Mouse (Mus musculus) lung, embryonic 14.5 days (tissue): ENCODE data around the gene Mrpl38. TPM values are rescaled to one million over a fixed set of nuclear protein-coding genes. Genes with fewer than 3 reads are reported as not detected.

Experiments used
- ATAC-seq: fragments of 200-750 bp; cut with Nextera tagmentation; 2 replicates; pipeline ENCODE4 v1.8.0; 2017; ENCODE audit warnings: mild to moderate bottlenecking, moderate TSS enrichment, moderate library complexity; ENCODE audit not compliant: insufficient read depth
- DNase-seq: peaks from one replicate; pipeline ENCODE4 v3.0.0-alpha.2; 2015
- H3K27ac ChIP-seq: fragments of 300-500 bp; sonication (generic); 2 replicates; pipeline ENCODE4 v1.5.1; 2014; ENCODE audit warnings: low read depth, mild to moderate bottlenecking, moderate library complexity
- H3K27me3 ChIP-seq: fragments of 300-500 bp; sonication (generic); 2 replicates; pipeline ENCODE4 v1.6.1; 2014; ENCODE audit warnings: low read length, control low read depth; ENCODE audit not compliant: insufficient read depth
- H3K36me3 ChIP-seq: fragments of 300-500 bp; sonication (generic); 2 replicates; pipeline ENCODE4 v1.6.1; 2014; ENCODE audit warnings: control low read depth; ENCODE audit not compliant: insufficient read depth
- H3K4me1 ChIP-seq: fragments of 300-500 bp; sonication (generic); 2 replicates; pipeline ENCODE4 v1.6.1; 2014; ENCODE audit warnings: antibody characterized with exemption, control low read depth; ENCODE audit not compliant: insufficient read depth
- H3K4me2 ChIP-seq: fragments of 300-500 bp; sonication (generic); 2 replicates; pipeline ENCODE4 v1.6.1; 2014; ENCODE audit warnings: mild to moderate bottlenecking
- H3K4me3 ChIP-seq: fragments of 300-500 bp; sonication (generic); 2 replicates; pipeline ENCODE4 v1.5.1; 2014; ENCODE audit warnings: low read depth, low read length
- H3K9ac ChIP-seq: fragments of 300-500 bp; sonication (generic); 2 replicates; pipeline ENCODE4 v1.6.1; 2014
- H3K9me3 ChIP-seq: fragments of 300-500 bp; sonication (generic); 2 replicates; pipeline ENCODE4 v1.6.1; 2016; ENCODE audit warnings: low read depth, low read length, control low read depth
- CTCF ChIP-seq: IDR thresholded peaks from 2 replicates; pipeline ENCODE4 v1.5.1; 2016; ENCODE audit warnings: antibody characterized with exemption, low read depth
- WGBS: fragments of 180-500 bp; shearing (Covaris S2); extraction: QIAGEN DNeasy Blood & Tissue Kit; methylation state at CpG from one replicate; pipeline ENCODE4 v1.1.7; 2014; 5-methylcytosine and 5-hydroxymethylcytosine counted together
- polyA plus RNA-seq: library from polyadenylated mRNA; unstranded; fragments of >200 nt; fragmentation: Nextera tagmentation; extraction: Ambion mirVana; gene quantifications from 2 replicates; pipeline ENCODE4 v1.2.1, GENCODE M21; 2014

Gene Mrpl38
- polyA plus RNA-seq, 1 experiment from 2014 or later: 91.9 TPM

GRCm38 (mm10) chr11:116162146-116162545, 23.5 kb upstream of the Mrpl38 start:
- no peak for DNase-seq
- H3K9ac ChIP-seq: no peak overlapping the region
- no peaks in the 10 kb centered on the region for H3K27me3 ChIP-seq
- no peak overlapping the region for H3K4me2 ChIP-seq
- 76% methylated on average over 10 of the region's 10 CpGs for WGBS
- no peak for TF ChIP-seq CTCF
- peaks cover 7% of the 10 kb centered on the region; the same call in 1 of the 2 replicates for H3K4me1 ChIP-seq
- H3K36me3 ChIP-seq: peaks cover 71% of the 10 kb centered on the region
- no peak overlapping the region for H3K27ac ChIP-seq
- H3K9me3 ChIP-seq: no peaks in the 10 kb centered on the region
- no peak for ATAC-seq
- H3K4me3 ChIP-seq: no peak overlapping the region

GRCm38 (mm10) chr11:116161312-116161711, 22.6 kb upstream of the Mrpl38 start:
- Histone ChIP-seq H3K9ac (no peak overlapping the region), H3K4me2 (no peak overlapping the region), H3K4me3 (no peak overlapping the region), H3K4me1 (peaks cover under 1% of the 10 kb centered on the region; the same call in 1 of the 2 replicates), H3K27me3 (no peaks in the 10 kb centered on the region), H3K36me3 (peaks cover 77% of the 10 kb centered on the region), H3K27ac (no peak overlapping the region), H3K9me3 (no peaks in the 10 kb centered on the region)
- WGBS: 43% methylated on average over 12 of the region's 12 CpGs
- ATAC-seq: no peak
- no peak for TF ChIP-seq CTCF
- DNase-seq: no peak

- Histone ChIP-seq H3K27ac (no peak overlapping the region), H3K9me3 (no peaks in the 10 kb centered on the region), H3K4me1 (no peaks in the 10 kb centered on the region), H3K4me3 (no peak overlapping the region), H3K9ac (no peak overlapping the region), H3K36me3 (peaks cover 96% of the 10 kb centered on the region), H3K4me2 (no peak overlapping the region), H3K27me3 (no peaks in the 10 kb centered on the region)
- no peak for ATAC-seq
- WGBS: 89% methylated on average over 2 of the region's 2 CpGs
- TF ChIP-seq CTCF: no peak
- no peak for DNase-seq
These were observed 12.3 kb upstream of the Mrpl38 start for GRCm38 (mm10) chr11:116150960-116151359.

GRCm38 (mm10) chr11:116149341-116149740, 10.7 kb upstream of the Mrpl38 start:
- Histone ChIP-seq H3K9me3 (no peaks in the 10 kb centered on the region), H3K4me3 (no peak overlapping the region), H3K9ac (no peak overlapping the region), H3K27ac (no peak overlapping the region), H3K36me3 (peaks cover 97% of the 10 kb centered on the region), H3K27me3 (no peaks in the 10 kb centered on the region), H3K4me1 (no peaks in the 10 kb centered on the region), H3K4me2 (no peak overlapping the region)
- WGBS: 80% methylated on average over 6 of the region's 6 CpGs
- ATAC-seq (no peak), DNase-seq (no peak)
- TF ChIP-seq CTCF: no peak

GRCm38 (mm10) chr11:116148761-116149221, 10.1 kb upstream of the Mrpl38 start:
- H3K4me2 ChIP-seq: no peak overlapping the region
- H3K4me1 ChIP-seq: no peaks in the 10 kb centered on the region
- 42% methylated on average over 20 of the region's 20 CpGs for WGBS
- H3K27me3 ChIP-seq: no peaks in the 10 kb centered on the region
- no peak for TF ChIP-seq CTCF
- H3K27ac ChIP-seq: no peak overlapping the region
- ATAC-seq (no peak), DNase-seq (no peak)
- H3K9me3 ChIP-seq: no peaks in the 10 kb centered on the region
- H3K9ac ChIP-seq: no peak overlapping the region
- no peak overlapping the region for H3K4me3 ChIP-seq
- H3K36me3 ChIP-seq: peaks cover 97% of the 10 kb centered on the region

GRCm38 (mm10) chr11:116146294-116146985, 7.8 kb upstream of the Mrpl38 start:
- Histone ChIP-seq H3K4me1 (no peaks in the 10 kb centered on the region), H3K9ac (no peak overlapping the region), H3K27me3 (no peaks in the 10 kb centered on the region), H3K36me3 (peaks cover 92% of the 10 kb centered on the region), H3K27ac (0 out of 2 replicates have a peak overlapping the region, but pooled peaks have one; percentile 1), H3K9me3 (no peaks in the 10 kb centered on the region), H3K4me3 (no peak overlapping the region), H3K4me2 (no peak overlapping the region)
- DNase-seq: peak; percentile 32
- WGBS: 74% methylated on average over 25 of the region's 25 CpGs
- ATAC-seq: no peak
- no peak for TF ChIP-seq CTCF

GRCm38 (mm10) chr11:116145481-116146293, 7.0 kb upstream of the Mrpl38 start:
- WGBS: 69% methylated on average over 18 of the region's 18 CpGs
- ATAC-seq: no peak
- H3K4me1 ChIP-seq: no peaks in the 10 kb centered on the region
- no peak for TF ChIP-seq CTCF
- no peaks in the 10 kb centered on the region for H3K27me3 ChIP-seq
- H3K36me3 ChIP-seq: peaks cover 85% of the 10 kb centered on the region
- H3K27ac ChIP-seq: no peak overlapping the region; the same call in 1 of the 2 replicates
- H3K4me2 ChIP-seq: no peak overlapping the region
- no peak for DNase-seq
- no peak overlapping the region for H3K4me3 ChIP-seq
- no peaks in the 10 kb centered on the region for H3K9me3 ChIP-seq
- no peak overlapping the region for H3K9ac ChIP-seq
